Mouse (Mus musculus): ENCODE data around the gene Cenpn. TPM values are rescaled to one million over a fixed set of nuclear protein-coding genes. Genes with fewer than 3 reads are reported as not detected.

The Cenpn gene
- total RNA-seq, 2 experiments from 2014 or later: 3.1 to 5.2 TPM

Other genes starting within 250 kb of the Cenpn start
- 1 to 10 TPM; 5.5 to 6.5 TPM for gene Cdyl2, start 188.7 kb upstream of the Cenpn start, total RNA-seq (2021)
- 10 to 100 TPM; 22.2 to 24.1 TPM for gene Cmc2, start 275 bp upstream of the Cenpn start, total RNA-seq (2021)
- 10 to 100 TPM; 12.0 to 14.5 TPM for gene Atmin, start 21.7 kb downstream of the Cenpn start, total RNA-seq (2021)
- under 1 TPM; 0.14 to 0.23 TPM for gene 1700030J22Rik, start 57.2 kb downstream of the Cenpn start, total RNA-seq (2021)
- 10 to 100 TPM; 44.7 to 52.5 TPM for gene Gcsh, start 71.8 kb downstream of the Cenpn start, total RNA-seq (2021)
- under 1 TPM; 0.11 to 0.14 TPM for gene Pkd1l2, start 160.7 kb downstream of the Cenpn start, total RNA-seq (2021)
- not detected for gene Bco1, start 174.1 kb downstream of the Cenpn start, total RNA-seq (2021)
- gene Gan, start 236.4 kb downstream of the Cenpn start, total RNA-seq (2021): 1 to 10 TPM; 4.8 to 6.5 TPM

Measured in gastrocnemius, postnatal 10 days (tissue).